Mouse (Mus musculus) intestine, embryonic 16.5 days (tissue): ENCODE results near the gene Entpd2. TPM values are rescaled to one million over a fixed set of nuclear protein-coding genes. Genes with fewer than 3 reads are reported as not detected.

Source experiments
- ATAC-seq: fragments of 200-750 bp; cut with Nextera tagmentation; 2 replicates; pipeline ENCODE4 v1.8.0; 2017; ENCODE audit warnings: moderate TSS enrichment, moderate library complexity
- H3K27ac ChIP-seq: fragments of 300-500 bp; sonication (generic); 2 replicates; pipeline ENCODE4 v1.5.1; 2014; ENCODE audit warnings: mild to moderate bottlenecking, low read length
- H3K27me3 ChIP-seq: fragments of 300-500 bp; sonication (generic); replicated peaks from 2 replicates; pipeline ENCODE4 v1.6.1; 2014; ENCODE audit warnings: low read length, control low read depth, mixed read lengths; ENCODE audit not compliant: control insufficient read depth, insufficient read depth
- H3K36me3 ChIP-seq: fragments of 300-500 bp; sonication (generic); 2 replicates; pipeline ENCODE4 v1.6.1; 2014; ENCODE audit warnings: low read length, control low read depth; ENCODE audit not compliant: control insufficient read depth, insufficient read depth
- H3K4me1 ChIP-seq: fragments of 300-500 bp; sonication (generic); 2 replicates; pipeline ENCODE4 v1.6.1; 2014; ENCODE audit warnings: low read length, control low read depth, mixed read lengths; ENCODE audit not compliant: control insufficient read depth, insufficient read depth
- H3K4me2 ChIP-seq: fragments of 300-500 bp; sonication (generic); 2 replicates; pipeline ENCODE4 v1.6.1; 2014; ENCODE audit warnings: low read depth, low read length, control low read depth
- H3K4me3 ChIP-seq: fragments of 300-500 bp; sonication (generic); 2 replicates; pipeline ENCODE4 v1.5.1; 2014; ENCODE audit warnings: mild to moderate bottlenecking, low read length
- H3K9ac ChIP-seq: fragments of 300-500 bp; sonication (generic); 2 replicates; pipeline ENCODE4 v1.6.1; 2014; ENCODE audit warnings: low read depth, low read length
- H3K9me3 ChIP-seq: fragments of 300-500 bp; sonication (generic); 2 replicates; pipeline ENCODE4 v1.6.1; 2016; ENCODE audit warnings: low read length, control low read depth; ENCODE audit not compliant: control insufficient read depth
- WGBS: fragments of 180-500 bp; shearing (Covaris S2); extraction: QIAGEN DNeasy Blood & Tissue Kit; methylation state at CpG from one replicate; pipeline ENCODE4 v1.1.7; 2014; 5-methylcytosine and 5-hydroxymethylcytosine counted together
- polyA plus RNA-seq: library from polyadenylated mRNA; unstranded; fragments of >200 nt; fragmentation: Nextera tagmentation; extraction: Ambion mirVana; gene quantifications from 2 replicates; pipeline ENCODE4 v1.2.1, GENCODE M21; 2015

The Entpd2 gene
- polyA plus RNA-seq, 1 experiment from 2014 or later, result 23.7 TPM

GRCm38 (mm10) chr2:25363478-25364178 lies 32.0 kb upstream of the Entpd2 start:
- H3K4me2 ChIP-seq, result peak overlapping the region; percentile 96
- peak; percentile 70 for ATAC-seq
- H3K4me3 ChIP-seq, result peak overlapping the region; percentile 78
- no peaks in the 10 kb centered on the region for H3K9me3 ChIP-seq
- peak overlapping the region; percentile 90 for H3K9ac ChIP-seq
- H3K27ac ChIP-seq, result peak overlapping the region; percentile 53
- no peaks in the 10 kb centered on the region for H3K27me3 ChIP-seq
- peaks cover 8% of the 10 kb centered on the region; the same call in 1 of the 2 replicates for H3K4me1 ChIP-seq
- 0 out of 2 replicates have a peak, but pooled peaks cover 6% of the 10 kb centered on the region for H3K36me3 ChIP-seq
- WGBS, result 42% methylated on average over 13 of the region's 13 CpGs

GRCm38 (mm10) chr2:25364313-25364712 lies 31.4 kb upstream of the Entpd2 start:
- Histone ChIP-seq H3K9me3 (no peaks in the 10 kb centered on the region), H3K27me3 (no peaks in the 10 kb centered on the region), H3K27ac (peak overlapping the region; percentile 53; the same call in 1 of the 2 replicates), H3K36me3 (0 out of 2 replicates have a peak, but pooled peaks cover 6% of the 10 kb centered on the region), H3K4me2 (peak overlapping the region; percentile 96), H3K9ac (peak overlapping the region; percentile 90), H3K4me1 (peaks cover 8% of the 10 kb centered on the region; the same call in 1 of the 2 replicates), H3K4me3 (peak overlapping the region; percentile 78)
- ATAC-seq, result no peak
- 91% methylated on average over 4 of the region's 4 CpGs for WGBS

GRCm38 (mm10) chr2:25364761-25365090 lies 30.9 kb upstream of the Entpd2 start:
- Histone ChIP-seq H3K27me3 (no peaks in the 10 kb centered on the region), H3K4me2 (peak overlapping the region; percentile 96), H3K4me3 (peak overlapping the region; percentile 78), H3K9me3 (no peaks in the 10 kb centered on the region), H3K9ac (peak overlapping the region; percentile 90), H3K27ac (peak overlapping the region; percentile 90), H3K4me1 (peaks cover 8% of the 10 kb centered on the region; the same call in 1 of the 2 replicates), H3K36me3 (0 out of 2 replicates have a peak, but pooled peaks cover 6% of the 10 kb centered on the region)
- ATAC-seq, result no peak
- 30% methylated on average over 9 of the region's 9 CpGs for WGBS

GRCm38 (mm10) chr2:25365091-25365761 lies 30.4 kb upstream of the Entpd2 start, which contains the start of gene Uap1l1:
Gene Uap1l1 (minus strand): TSS chr2:25365682.
- peak; percentile 82 for ATAC-seq
- WGBS, result 0% methylated on average over 54 of the region's 54 CpGs
- Histone ChIP-seq H3K4me2 (peak within 1 kb of the TSS; percentile 96), H3K27ac (peak within 1 kb of the TSS; percentile 90), H3K4me3 (peak within 1 kb of the TSS; percentile 78), H3K27me3 (no peaks in the 10 kb centered on the region), H3K9me3 (no peaks in the 10 kb centered on the region), H3K4me1 (peaks cover 8% of the 10 kb centered on the region; the same call in 1 of the 2 replicates), H3K36me3 (0 out of 2 replicates have a peak, but pooled peaks cover 6% of the 10 kb centered on the region), H3K9ac (peak within 1 kb of the TSS; percentile 90)

- ATAC-seq, result peak; percentile 27; the same call in 1 of the 2 replicates
- Histone ChIP-seq H3K9ac (no peak overlapping the region), H3K27ac (peak overlapping the region; percentile 3; the same call in 1 of the 2 replicates), H3K4me2 (no peak overlapping the region), H3K9me3 (no peaks in the 10 kb centered on the region), H3K4me3 (no peak overlapping the region), H3K36me3 (no peaks in the 10 kb centered on the region), H3K4me1 (peaks cover 20% of the 10 kb centered on the region), H3K27me3 (no peaks in the 10 kb centered on the region)
- WGBS, result 73% methylated on average over 3 of the region's 3 CpGs
These were observed 25.7 kb upstream of the Entpd2 start for GRCm38 (mm10) chr2:25369996-25370395.

GRCm38 (mm10) chr2:25371764-25372643 lies 23.7 kb upstream of the Entpd2 start, which contains the start of gene Sapcd2:
Gene Sapcd2 (plus strand): TSS chr2:25372321.
- Histone ChIP-seq H3K27ac (peak within 1 kb of the TSS; percentile 90), H3K36me3 (peaks cover 14% of the 10 kb centered on the region), H3K4me2 (peak within 1 kb of the TSS; percentile 90), H3K9ac (peak within 1 kb of the TSS; percentile 74), H3K9me3 (no peaks in the 10 kb centered on the region), H3K27me3 (no peaks in the 10 kb centered on the region), H3K4me1 (peaks cover 20% of the 10 kb centered on the region), H3K4me3 (peak within 1 kb of the TSS; percentile 67)
- ATAC-seq, result peak; percentile 86
- WGBS, result 1% methylated on average over 65 of the region's 65 CpGs

GRCm38 (mm10) chr2:25372644-25373391 lies 22.9 kb upstream of the Entpd2 start:
- WGBS, result 1% methylated on average over 42 of the region's 42 CpGs
- Histone ChIP-seq H3K36me3 (peaks cover 14% of the 10 kb centered on the region), H3K4me2 (peak overlapping the region; percentile 90), H3K27ac (peak overlapping the region; percentile 65), H3K4me1 (peaks cover 20% of the 10 kb centered on the region), H3K9me3 (no peaks in the 10 kb centered on the region), H3K27me3 (no peaks in the 10 kb centered on the region), H3K4me3 (peak overlapping the region; percentile 67), H3K9ac (peak overlapping the region; percentile 74)
- peak; percentile 43 for ATAC-seq

GRCm38 (mm10) chr2:25373431-25373830 lies 22.2 kb upstream of the Entpd2 start:
- 40% methylated on average over 2 of the region's 2 CpGs for WGBS
- Histone ChIP-seq H3K27ac (no peak overlapping the region), H3K9me3 (no peaks in the 10 kb centered on the region), H3K4me2 (peak overlapping the region; percentile 90), H3K27me3 (no peaks in the 10 kb centered on the region), H3K36me3 (peaks cover 18% of the 10 kb centered on the region), H3K4me3 (peak overlapping the region; percentile 67), H3K4me1 (peaks cover 20% of the 10 kb centered on the region), H3K9ac (peak overlapping the region; percentile 74)
- ATAC-seq, result no peak
